Mouse (Mus musculus) hematopoietic stem cell, adult 5-6 weeks (primary cell): ENCODE data around the gene Yap1. TPM values are rescaled to one million over a fixed set of nuclear protein-coding genes. Genes with fewer than 3 reads are reported as not detected.

Source experiments
- ATAC-seq, 2 experiments: fragments of 125-278 bp in 1 of 2; replicated peaks in 1 of 2; 2 replicates each; pipeline ENCODE4 v1.8.0; 2016 to 2017; ENCODE audit warnings: inconsistent platforms in 2 of 2, mild to moderate bottlenecking in 2 of 2, moderate number of reproducible peaks in 2 of 2, low read depth in 1 of 2, moderate TSS enrichment in 1 of 2; ENCODE audit not compliant: low FRiP score in 2 of 2, poor library complexity in 2 of 2, severe bottlenecking in 2 of 2, insufficient read depth in 1 of 2, low TSS enrichment in 1 of 2
- total RNA-seq: library from RNA; stranded (forward); fragments of 172-1452, 232-1000 nt; gene quantifications from 2 replicates; pipeline ENCODE4 v1.2.3, GENCODE M21; 2017

Yap1 gene
- total RNA-seq, 1 experiment from 2014 or later, result 0.69 TPM

DNA sequence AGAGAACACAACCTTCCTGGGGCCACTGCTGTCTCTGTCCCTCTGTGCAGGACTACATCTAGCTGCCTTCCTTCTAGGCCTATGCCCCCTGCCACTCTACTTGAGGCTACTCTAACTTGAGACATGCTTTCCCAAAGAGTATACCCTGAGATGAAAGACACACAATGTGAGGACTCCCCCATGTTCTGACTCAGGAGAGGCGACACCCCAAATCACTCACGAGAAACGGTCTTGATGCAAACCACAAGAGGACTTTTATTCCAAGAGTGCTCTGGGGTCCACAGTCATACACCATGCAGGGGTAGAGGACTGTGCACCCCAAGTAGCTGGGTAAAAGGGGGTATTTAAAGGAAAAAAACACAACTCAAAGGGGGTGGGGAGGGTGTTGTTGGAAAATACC, 120.0 kb downstream of the Yap1 start:
- no peak for ATAC-seq

DNA sequence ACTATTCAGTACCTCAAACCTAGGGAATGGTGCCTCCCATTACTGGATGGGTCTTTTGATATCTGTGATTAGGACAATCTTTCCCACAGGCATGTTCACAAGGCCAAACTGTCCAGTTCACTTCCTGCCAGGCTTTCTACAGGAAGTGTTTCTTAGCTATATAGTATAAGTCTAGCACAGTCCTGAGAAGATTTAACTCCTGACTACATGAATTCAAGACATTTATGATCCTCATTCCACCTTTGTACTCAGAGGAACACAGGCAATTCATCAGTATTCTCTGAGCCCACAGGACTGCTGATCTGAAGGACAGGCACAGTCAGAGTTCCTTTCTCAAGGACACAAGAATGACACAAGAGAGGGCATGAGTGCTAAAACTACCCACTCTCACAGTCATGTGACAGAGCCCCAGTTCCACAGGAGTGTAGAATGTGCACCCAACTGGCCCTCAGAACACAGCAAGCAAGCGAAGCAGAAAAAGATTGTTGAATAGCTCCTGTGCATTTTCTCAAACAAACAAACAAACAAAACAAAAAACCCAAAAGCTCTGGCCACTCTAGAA, 122.0 kb downstream of the Yap1 start:
- no peak for ATAC-seq

Other genes starting within 250 kb of the Yap1 start
- gene Tmem123, start 240.6 kb downstream of the Yap1 start, total RNA-seq, result 185 and 188 TPM in 2 replicates
- 106 and 107 TPM in 2 replicates for gene Birc2, start 167.5 kb downstream of the Yap1 start, total RNA-seq
- gene Birc3, start 131.4 kb downstream of the Yap1 start, total RNA-seq, result 87.4 and 95.3 TPM in 2 replicates
- gene Cfap300, start 38.2 kb upstream of the Yap1 start, total RNA-seq, result 0.99 and 1.0 TPM in 2 replicates
- gene Cep126, start 129.7 kb upstream of the Yap1 start, total RNA-seq, result 1.9 and 2.3 TPM in 2 replicates